Mouse (Mus musculus) cerebellum, adult 2 months (tissue): ENCODE results near the gene Apba3.

ENCODE experiments used
- CTCF ChIP-seq: fragments of 200-500 bp; IDR thresholded peaks from 2 replicates; pipeline ENCODE4 v1.5.1; 2011; ENCODE audit warnings: low read depth, mild to moderate bottlenecking, control low read depth, low read length, moderate library complexity, borderline replicate concordance; ENCODE audit not compliant: insufficient read depth
- POLR2A ChIP-seq: fragments of 200-500 bp; IDR thresholded peaks from 2 replicates; pipeline ENCODE4 v1.6.1; 2011; ENCODE audit warnings: low read length, control low read depth, borderline replicate concordance; ENCODE audit not compliant: insufficient read depth

DNA sequence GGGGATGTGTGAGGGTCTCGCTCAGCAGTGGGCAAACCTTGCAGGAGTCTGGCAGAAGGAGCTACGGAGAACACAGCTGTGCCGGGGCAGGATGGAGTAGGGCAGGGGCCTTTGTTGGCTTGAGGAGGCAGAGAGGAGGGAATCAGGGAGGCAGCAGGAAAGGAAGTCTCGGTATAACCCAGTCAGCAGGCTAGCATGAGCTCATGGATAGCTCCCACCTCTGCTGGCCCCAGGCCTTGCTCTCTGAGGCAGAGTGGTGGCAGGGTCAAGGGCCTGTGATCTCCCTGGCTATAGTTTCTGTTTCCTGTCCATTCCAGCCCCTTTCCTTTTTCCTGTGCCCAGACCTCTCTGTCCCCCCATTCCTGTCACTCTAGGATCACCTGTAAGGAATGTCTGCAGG lies 35.5 kb downstream of the Apba3 start:
- TF ChIP-seq CTCF (no peak), POLR2A (no peak)
